Mouse (Mus musculus) heart, postnatal 0 days (tissue): ENCODE measurements around the gene Cox5b.

ENCODE experiments used
- CTCF ChIP-seq: IDR thresholded peaks from 2 replicates; pipeline ENCODE4 v1.5.1; 2016; ENCODE audit warnings: antibody characterized with exemption, control low read depth, low read depth
- EP300 ChIP-seq: IDR thresholded peaks from 2 replicates; pipeline ENCODE4 v1.6.1; 2016; ENCODE audit warnings: antibody characterized with exemption, low read depth

- TF ChIP-seq CTCF: no peak
- no peak for TF ChIP-seq EP300
These were observed 32.4 kb upstream of the Cox5b start for GRCm38 (mm10) chr1:36658621-36659399.
